Comparison of ENCODE assay signal across 10 mouse cellular contexts in the genomic region with DNA sequence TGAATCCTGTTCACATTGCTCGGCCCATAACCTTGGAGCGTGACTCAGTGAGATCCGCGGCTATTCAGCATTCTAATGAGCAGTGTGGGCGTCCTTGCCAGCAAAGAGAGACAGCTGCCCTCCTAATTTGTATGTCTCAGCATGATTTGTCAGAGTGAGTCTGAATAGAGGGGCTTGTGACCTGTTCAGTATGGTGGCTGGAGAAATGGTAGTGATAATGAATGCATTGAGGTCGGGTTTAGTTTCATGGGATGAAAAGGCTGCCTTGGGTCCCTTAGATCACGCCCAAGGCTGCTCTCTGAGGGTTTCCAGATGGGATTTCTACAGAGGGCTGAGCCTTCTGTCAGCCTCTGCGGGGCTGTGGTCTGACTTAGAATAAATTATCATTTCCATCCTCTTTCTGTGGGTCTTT.
DNase-seq lines count a peak whose midpoint lies in the region; ATAC-seq and TF ChIP-seq lines count a peak whose summit lies in the region.
"Had no signal": no experiment of that assay in that cellular context is flagged by ENCODE, and none has a peak within 500 bp of the region (broad histone marks: within the 10 kb centered on the region; RNA-seq: fewer than 3 reads in every experiment).

No protein-coding gene starts in this region.

- no peaks in the 10 kb centered on the region for H3K27me3 ChIP-seq in forebrain, embryonic 12.5 days
- no peaks in the 10 kb centered on the region for H3K27me3 ChIP-seq in midbrain, embryonic 15.5 days (replicated peaks)
- H3K27me3 ChIP-seq in heart, embryonic 11.5 days (ENCODE audit: control insufficient read depth, insufficient read depth, low read length): no peaks in the 10 kb centered on the region
- H3K27me3 ChIP-seq: heart, embryonic 13.5 days had no signal

- H3K4me1 ChIP-seq in ES-E14 (ENCODE audit: control insufficient read depth in 2 of 2, insufficient read depth in 2 of 2, low read length in 2 of 2, poor library complexity in 1 of 2): peaks cover 14 to 29% of the 10 kb centered on the region in 2 experiments
- peaks cover 92% of the 10 kb centered on the region for H3K4me1 ChIP-seq in forebrain, embryonic 12.5 days
- peaks cover 66% of the 10 kb centered on the region for H3K4me1 ChIP-seq in midbrain, embryonic 15.5 days
- H3K4me1 ChIP-seq in heart, embryonic 11.5 days (ENCODE audit: control insufficient read depth, insufficient read depth, low read length): peaks cover 5% of the 10 kb centered on the region

- H3K36me3 ChIP-seq in ES-E14 (ENCODE audit: control insufficient read depth, insufficient read depth, low read length, poor library complexity, severe bottlenecking): peaks cover 28% of the 10 kb centered on the region
- H3K36me3 ChIP-seq in forebrain, embryonic 12.5 days (replicated peaks): no peaks in the 10 kb centered on the region
- no peaks in the 10 kb centered on the region for H3K36me3 ChIP-seq in midbrain, embryonic 15.5 days (replicated peaks)
- H3K36me3 ChIP-seq in heart, embryonic 11.5 days (ENCODE audit: control insufficient read depth, insufficient read depth, low read length): peaks cover 3% of the 10 kb centered on the region; the same call in 1 of the 2 replicates
- H3K36me3 ChIP-seq: heart, embryonic 13.5 days had no signal

- peak overlapping the region; percentile 40 for H3K4me2 ChIP-seq in forebrain, embryonic 12.5 days
- H3K4me2 ChIP-seq in midbrain, embryonic 15.5 days: peak overlapping the region; percentile 37
- H3K4me2 ChIP-seq in heart, embryonic 11.5 days: no peak overlapping the region
- H3K4me2 ChIP-seq: heart, embryonic 13.5 days had no signal

- H3K4me3 ChIP-seq in ES-E14 (ENCODE audit: insufficient read depth in 1 of 2, low read depth in 1 of 2, low read length in 2 of 2, poor library complexity in 1 of 2, severe bottlenecking in 1 of 2): peak overlapping the region; percentile 53 to 71
- H3K4me3 ChIP-seq in forebrain, embryonic 12.5 days (replicated peaks): peak overlapping the region; percentile 19
- H3K4me3 ChIP-seq in midbrain, embryonic 15.5 days: peak overlapping the region; percentile 15
- no peak overlapping the region for H3K4me3 ChIP-seq in heart, embryonic 11.5 days (ENCODE audit: low read depth, low read length)
- H3K4me3 ChIP-seq: heart, embryonic 13.5 days had no signal

- peak overlapping the region; percentile 61 for H3K9ac ChIP-seq in ES-E14 (ENCODE audit: insufficient read depth, low read depth, low read length, poor library complexity, severe bottlenecking)
- no peak overlapping the region for H3K9ac ChIP-seq in forebrain, embryonic 12.5 days
- H3K9ac ChIP-seq in midbrain, embryonic 15.5 days: 0 out of 2 replicates have a peak overlapping the region, but pooled peaks have one; percentile 22
- H3K9ac ChIP-seq in heart, embryonic 11.5 days (ENCODE audit: low read depth, low read length): no peak overlapping the region
- H3K9ac ChIP-seq: heart, embryonic 13.5 days had no signal

- 2% methylated on average over 8 of the region's 8 CpGs for WGBS in forebrain, embryonic 12.5 days
- WGBS in midbrain, embryonic 15.5 days: 8% methylated on average over 8 of the region's 8 CpGs
- WGBS in heart, embryonic 11.5 days (ENCODE audit: insufficient replicate concordance): 31% methylated on average over 8 of the region's 8 CpGs

- peak; percentile 75 to 77 for DNase-seq in cerebellum, postnatal 10 days
- no peak for DNase-seq in cerebellum, adult 9-10 months
- DNase-seq in ES-E14 (ENCODE audit: low read depth, low spot score): no peak
- DNase-seq in cerebellum, adult 18-20 months: no peak
- DNase-seq: lung, adult 2 months had no signal

- in situ Hi-C loops in ES-E14 (cut with MboI; ENCODE audit: low sequenced_read_pairs in 2 of 2, unreplicated experiment in 2 of 2): no loop called here

- no peaks in the 10 kb centered on the region for H3K9me3 ChIP-seq in ES-E14 (ENCODE audit: control insufficient read depth, insufficient read depth, low read depth, low read length)
- no peaks in the 10 kb centered on the region for H3K9me3 ChIP-seq in forebrain, embryonic 12.5 days
- H3K9me3 ChIP-seq in midbrain, embryonic 15.5 days: no peaks in the 10 kb centered on the region
- H3K9me3 ChIP-seq in heart, embryonic 11.5 days (replicated peaks; ENCODE audit: control insufficient read depth, low read length): no peaks in the 10 kb centered on the region
- H3K9me3 ChIP-seq: heart, embryonic 13.5 days had no signal

- H3K27ac ChIP-seq in ES-E14 (ENCODE audit: insufficient read depth, low read depth, low read length, poor library complexity, severe bottlenecking): peak overlapping the region; percentile 94
- H3K27ac ChIP-seq in forebrain, embryonic 12.5 days: peak overlapping the region; percentile 96
- peak overlapping the region; percentile 80 for H3K27ac ChIP-seq in midbrain, embryonic 15.5 days
- no peak overlapping the region for H3K27ac ChIP-seq in heart, embryonic 11.5 days (ENCODE audit: low read depth, low read length)
- H3K27ac ChIP-seq: heart, embryonic 13.5 days had no signal

- ATAC-seq in forebrain, embryonic 12.5 days (ENCODE audit: low FRiP score): peak; percentile 84
- ATAC-seq in midbrain, embryonic 15.5 days (replicated peaks): peak; percentile 77
- no peak for ATAC-seq in activated CD4-positive, CD25-positive, alpha-beta regulatory T cell, adult 4 months
- ATAC-seq in heart, embryonic 11.5 days (replicated peaks; ENCODE audit: insufficient number of reproducible peaks, low FRiP score, low TSS enrichment): no peak

TF ChIP-seq in ES-E14, 5 proteins besides CTCF, POLR2A, EP300 and RAD21:
- TF ChIP-seq MAFK (IDR thresholded peaks at IDR 0.05; ENCODE audit: insufficient read depth, low read depth, low read length): peak; percentile 92
- TF ChIP-seq ZNF384 (IDR thresholded peaks at IDR 0.05; ENCODE audit: low read depth, low read length): no peak
- TF ChIP-seq ZC3H11A (IDR thresholded peaks at IDR 0.05; ENCODE audit: borderline replicate concordance, low read depth, low read length): no peak
- TF ChIP-seq CHD2 (IDR thresholded peaks at IDR 0.05; ENCODE audit: low read depth, low read length): peak; percentile 50; the same call in 1 of the 2 replicates

Comparison
In these comparisons a context has a peak if more than half of its experiments do, and no peak if none do; other contexts are left out.
1. DNase-seq: peak in cerebellum, postnatal 10 days (2 of 2); none in cerebellum, adult 9-10 months (single experiment), ES-E14 (single experiment) and cerebellum, adult 18-20 months (0 of 2).
2. H3K9ac ChIP-seq: peak in ES-E14 (single experiment) and midbrain, embryonic 15.5 days (single experiment); none in forebrain, embryonic 12.5 days (single experiment) and heart, embryonic 11.5 days (single experiment).
3. ATAC-seq: peak in forebrain, embryonic 12.5 days (single experiment) and midbrain, embryonic 15.5 days (single experiment); none in activated CD4-positive, CD25-positive, alpha-beta regulatory T cell, adult 4 months (single experiment) and heart, embryonic 11.5 days (single experiment).